Mouse (Mus musculus): ENCODE measurements around the gene Tmem132d. TPM values are rescaled to one million over a fixed set of nuclear protein-coding genes. Genes with fewer than 3 reads are reported as not detected.

Gene Tmem132d
- total RNA-seq, 2 experiments from 2014 or later: 0.14 TPM; not detected in 1

Other genes starting within 250 kb of the Tmem132d start
- under 1 TPM in 1 of 2 experiments, not detected in 1; 0.08 TPM for gene Fzd10, start 167.8 kb upstream of the Tmem132d start, total RNA-seq (2021)

Data from heart, postnatal 25 days (tissue).